Mouse (Mus musculus) bone marrow macrophage, adult 2 months (primary cell): ENCODE measurements around the gene Foxk1. TPM values are rescaled to one million over a fixed set of nuclear protein-coding genes. Genes with fewer than 3 reads are reported as not detected.

Experiments
- H3K27ac ChIP-seq: 2 replicates; pipeline ENCODE4 v1.5.1; 2012; ENCODE audit warnings: low read depth, low read length; ENCODE audit not compliant: insufficient read depth
- H3K4me1 ChIP-seq: 2 replicates; pipeline ENCODE4 v1.6.1; 2012; ENCODE audit warnings: low read length; ENCODE audit not compliant: control insufficient read depth, insufficient read depth
- H3K4me3 ChIP-seq: 2 replicates; pipeline ENCODE4 v1.5.1; 2012; ENCODE audit warnings: mild to moderate bottlenecking, low read length, moderate library complexity; ENCODE audit not compliant: insufficient read depth
- CTCF ChIP-seq: IDR thresholded peaks from 2 replicates; pipeline ENCODE4 v1.5.1; 2012; ENCODE audit warnings: low read depth, mild to moderate bottlenecking, low read length, moderate library complexity
- POLR2A ChIP-seq: IDR thresholded peaks from 2 replicates; pipeline ENCODE4 v1.6.1; 2012; ENCODE audit warnings: mild to moderate bottlenecking, low read depth, low read length, borderline replicate concordance
- polyA plus RNA-seq: library from polyadenylated mRNA; stranded (reverse); fragments of >200 nt; gene quantifications from 2 replicates; pipeline ENCODE4 v1.2.4, GENCODE M21; 2012; ENCODE audit not compliant: missing spikeins, insufficient read depth, insufficient read length

The Foxk1 gene
- polyA plus RNA-seq, 1 experiment: 18.2 TPM

DNA sequence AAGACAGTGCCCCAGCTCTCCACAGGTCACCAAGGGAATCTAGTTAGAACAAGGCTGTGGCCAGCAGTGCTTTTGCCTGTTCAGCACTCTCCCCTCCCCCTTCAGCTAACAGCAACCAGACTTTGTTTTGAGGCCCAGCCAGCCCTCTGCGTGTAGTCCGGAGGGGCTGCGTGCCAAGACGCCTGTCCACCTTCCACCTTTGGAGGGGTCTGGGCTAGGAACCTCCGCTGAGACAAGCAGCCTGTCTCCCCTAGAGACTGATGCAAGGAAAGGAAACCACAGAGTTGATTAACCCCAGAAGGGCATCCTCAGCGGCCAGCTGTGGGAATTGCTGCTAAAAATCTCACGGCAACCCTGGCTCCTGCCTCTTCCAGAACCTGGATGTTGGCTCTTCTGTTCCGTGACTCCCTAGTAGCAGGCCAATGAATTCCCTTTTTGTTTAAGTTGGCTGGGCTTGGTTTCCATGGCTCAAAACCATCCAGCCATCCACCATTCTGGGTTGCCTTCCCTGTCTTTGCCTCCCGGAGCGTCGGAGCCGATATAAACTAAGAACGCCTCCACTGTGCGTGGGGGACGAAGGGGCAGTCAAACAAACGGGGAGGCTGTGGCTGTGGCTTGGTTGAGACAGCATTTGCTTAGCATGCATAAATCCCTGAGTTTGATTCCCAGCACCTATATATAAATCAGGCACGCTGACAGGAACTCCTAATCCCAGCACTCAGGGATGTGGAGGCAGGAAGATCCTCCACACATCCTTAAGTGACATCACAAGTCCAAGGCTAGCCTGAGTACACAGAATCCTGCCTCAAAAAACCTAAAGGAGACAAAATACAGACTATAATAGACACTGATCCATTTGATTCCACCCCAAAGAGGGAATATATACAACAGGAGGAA, 14.3 kb upstream of the Foxk1 start:
- no peak overlapping the region for H3K27ac ChIP-seq
- TF ChIP-seq POLR2A (no peak), CTCF (no peak)
- no peak overlapping the region for H3K4me3 ChIP-seq
- H3K4me1 ChIP-seq: peaks cover 23% of the 10 kb centered on the region

DNA sequence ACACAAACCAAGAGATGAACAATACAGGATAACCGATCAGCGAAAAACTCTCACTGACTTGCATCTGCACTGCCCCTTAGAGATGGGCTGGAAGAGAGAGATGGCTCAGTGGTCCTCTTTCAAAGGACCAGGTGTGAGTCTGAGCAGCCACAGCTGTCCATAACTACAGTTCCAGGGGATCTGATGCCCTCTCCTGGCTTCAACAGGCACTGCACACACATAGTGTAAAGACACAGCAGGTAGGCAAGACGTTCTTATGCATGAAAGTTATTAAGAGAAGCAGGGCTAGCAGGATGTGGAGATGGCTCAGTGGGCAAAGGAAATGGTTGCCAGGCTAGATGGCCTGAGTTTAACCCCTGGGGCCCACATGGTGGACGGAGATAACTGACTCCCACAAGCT, 13.6 kb upstream of the Foxk1 start:
- TF ChIP-seq CTCF (no peak), POLR2A (no peak)
- H3K4me1 ChIP-seq: peaks cover 23% of the 10 kb centered on the region
- no peak overlapping the region for H3K27ac ChIP-seq
- H3K4me3 ChIP-seq: no peak overlapping the region

DNA sequence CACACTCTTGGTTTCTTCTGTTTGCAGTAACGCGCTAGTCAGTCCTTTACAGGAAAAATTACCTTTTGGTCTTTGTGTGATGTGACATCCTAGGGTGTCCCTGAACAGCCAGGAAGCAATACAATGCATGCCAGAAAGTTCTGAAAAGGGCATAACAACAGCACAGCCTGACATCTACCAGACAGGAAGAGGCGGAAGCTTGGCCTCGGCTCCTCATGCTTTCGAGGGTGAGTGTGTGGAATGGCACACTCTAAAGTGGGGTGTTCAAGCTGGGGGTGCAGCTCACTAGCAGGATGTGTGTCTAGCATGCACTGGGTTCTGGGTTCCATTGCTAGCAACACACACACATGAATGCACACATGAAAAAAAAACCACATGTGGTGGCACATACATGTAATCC, 9.6 kb upstream of the Foxk1 start:
- H3K27ac ChIP-seq: no peak overlapping the region
- H3K4me3 ChIP-seq: no peak overlapping the region
- peaks cover 14% of the 10 kb centered on the region for H3K4me1 ChIP-seq
- TF ChIP-seq CTCF: no peak

GRCm38 (mm10) chr5:142394602-142395252, 6.6 kb upstream of the Foxk1 start:
- H3K4me3 ChIP-seq: no peak overlapping the region
- no peak overlapping the region for H3K27ac ChIP-seq
- H3K4me1 ChIP-seq: peaks cover 14% of the 10 kb centered on the region
- TF ChIP-seq CTCF (peak; percentile 45), POLR2A (no peak)

DNA sequence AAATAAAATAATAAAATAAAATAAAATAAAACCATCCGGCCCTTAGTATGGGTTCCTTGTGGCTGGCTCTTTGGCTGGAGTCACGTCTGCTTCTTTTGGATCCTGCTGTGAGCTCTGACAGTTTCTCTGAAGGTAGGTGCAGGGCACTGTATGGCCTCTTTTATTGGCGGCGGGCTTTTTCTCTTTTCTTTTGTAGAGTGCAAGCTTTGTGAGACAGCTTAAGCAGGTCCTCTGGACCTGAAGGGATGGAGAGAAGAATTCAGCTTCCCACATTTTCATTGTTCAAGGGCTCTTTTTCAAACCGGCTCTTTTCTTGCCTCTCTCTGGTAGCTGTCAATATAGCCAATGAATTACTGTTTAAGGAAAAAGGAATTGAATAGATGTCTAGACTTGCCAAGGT, 5.4 kb upstream of the Foxk1 start:
- Histone ChIP-seq H3K4me3 (no peak overlapping the region), H3K27ac (no peak overlapping the region), H3K4me1 (peaks cover 19% of the 10 kb centered on the region)
- TF ChIP-seq POLR2A: no peak
- TF ChIP-seq CTCF: no peak

DNA sequence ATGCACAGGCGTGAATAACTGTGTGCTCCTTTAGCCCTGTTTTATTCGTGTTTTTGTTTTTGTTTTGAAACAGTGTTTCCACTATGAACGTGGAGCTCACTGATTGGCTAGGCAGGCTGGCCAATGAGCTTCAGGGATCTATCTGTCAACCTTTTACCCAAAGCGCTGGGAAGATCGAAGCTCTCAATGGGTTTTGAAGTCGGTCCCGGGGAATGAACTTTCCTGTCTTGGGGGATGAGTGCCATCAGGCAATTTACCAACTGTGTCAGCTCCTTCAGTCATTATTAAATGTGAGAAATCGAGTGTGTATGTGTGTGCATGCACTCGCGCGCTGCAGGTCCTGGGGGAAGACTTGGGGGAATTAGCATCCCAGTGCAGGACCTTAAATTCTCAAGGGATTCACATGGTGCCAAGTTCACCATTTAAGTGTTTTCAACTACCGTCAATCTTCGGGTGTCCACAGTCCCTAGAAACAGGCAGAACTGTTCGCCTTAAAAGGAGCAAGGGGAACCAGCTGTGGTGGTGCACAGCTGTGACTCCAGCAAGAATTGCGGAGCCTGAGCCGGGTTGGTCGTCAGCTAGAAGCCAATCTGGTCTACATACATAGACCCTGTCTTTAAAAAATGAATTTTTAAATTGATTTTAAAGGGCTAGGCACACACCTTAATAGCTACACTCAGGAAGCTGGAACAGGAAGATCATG, 965 bp upstream of the Foxk1 start:
- Histone ChIP-seq H3K4me1 (peaks cover 20% of the 10 kb centered on the region), H3K4me3 (peak overlapping the region; percentile 99), H3K27ac (no peak overlapping the region)
- TF ChIP-seq POLR2A: no peak
- TF ChIP-seq CTCF: no peak

DNA sequence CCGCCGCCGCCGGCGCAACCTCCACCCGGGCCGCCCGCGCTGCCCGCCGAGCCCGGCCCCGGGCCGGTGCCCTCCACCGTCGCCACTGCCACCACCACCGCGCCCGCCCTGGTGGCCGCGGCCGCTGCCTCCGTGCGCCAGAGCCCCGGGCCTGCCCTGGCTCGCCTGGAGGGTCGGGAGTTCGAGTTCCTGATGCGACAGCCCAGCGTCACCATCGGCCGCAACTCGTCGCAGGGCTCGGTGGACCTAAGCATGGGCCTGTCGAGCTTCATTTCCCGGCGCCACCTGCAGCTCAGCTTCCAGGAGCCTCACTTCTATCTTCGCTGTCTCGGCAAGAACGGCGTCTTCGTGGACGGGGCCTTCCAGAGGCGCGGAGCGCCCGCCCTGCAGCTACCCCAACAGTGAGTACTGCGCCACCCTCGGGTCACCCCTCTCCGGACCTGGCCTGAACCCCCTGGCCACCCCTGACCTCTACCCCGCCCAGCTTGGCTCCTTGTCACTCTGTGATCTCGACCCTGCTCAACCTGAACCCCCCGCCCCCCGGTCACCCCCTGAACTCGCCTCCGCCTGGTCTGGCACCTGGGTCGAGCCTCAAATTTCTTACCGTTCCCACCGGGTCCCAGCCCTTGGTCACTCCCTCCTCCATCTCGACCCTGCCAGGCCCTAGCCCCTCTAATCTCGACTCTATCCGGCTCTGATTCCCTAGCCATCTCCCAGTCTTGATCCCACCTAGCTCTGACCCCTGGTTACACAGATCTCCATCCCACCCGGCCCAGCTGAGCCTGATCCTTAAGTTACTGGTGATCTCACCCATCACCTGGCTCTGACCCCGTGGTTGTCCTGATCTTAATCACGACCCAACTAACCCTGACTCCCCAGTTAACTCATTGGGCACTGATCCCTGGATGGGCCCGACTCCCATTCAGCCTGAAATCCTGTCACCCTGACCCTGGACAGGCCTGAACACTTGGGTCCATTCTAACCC, 636 bp downstream of the Foxk1 start:
- TF ChIP-seq POLR2A (no peak), CTCF (no peak)
- H3K4me1 ChIP-seq: peaks cover 18% of the 10 kb centered on the region
- H3K4me3 ChIP-seq: peak overlapping the region; percentile 99
- H3K27ac ChIP-seq: peak overlapping the region; percentile 59

- Histone ChIP-seq H3K27ac (no peak overlapping the region), H3K4me1 (peaks cover 20% of the 10 kb centered on the region)
- TF ChIP-seq CTCF (no peak), POLR2A (no peak)
Measured at GRCm38 (mm10) chr5:142403694-142404093, 2.4 kb downstream of the Foxk1 start.

GRCm38 (mm10) chr5:142404307-142404706, 3.0 kb downstream of the Foxk1 start:
- TF ChIP-seq POLR2A: no peak
- TF ChIP-seq CTCF: no peak
- Histone ChIP-seq H3K4me3 (no peak overlapping the region), H3K27ac (no peak overlapping the region), H3K4me1 (peaks cover 20% of the 10 kb centered on the region)

More at GRCm38 (mm10) chr5:142403694-142404093, 2.4 kb downstream of the Foxk1 start:
- H3K4me3 ChIP-seq: no peak overlapping the region
